Mouse (Mus musculus) embryonic facial prominence, embryonic 11.5 days (tissue): ENCODE results near the gene Sbk1. TPM values are rescaled to one million over a fixed set of nuclear protein-coding genes. Genes with fewer than 3 reads are reported as not detected.
"Not testable (repeated sequence)": the region's sequence is repeated elsewhere in the genome, so short reads cannot be mapped to it uniquely, and the experiment has no call there.

Source experiments
- ATAC-seq: fragments of 200-750 bp; cut with Nextera tagmentation; replicated peaks from 2 replicates; pipeline ENCODE4 v1.8.0; 2017; ENCODE audit warnings: low read depth; ENCODE audit not compliant: insufficient number of reproducible peaks, low FRiP score, low TSS enrichment
- DNase-seq: peaks from one replicate; pipeline ENCODE4 v3.0.0-alpha.2; 2015; ENCODE audit warnings: low spot score
- H3K27ac ChIP-seq: fragments of 300-500 bp; sonication (generic); replicated peaks from 2 replicates; pipeline ENCODE4 v1.5.1; 2014; ENCODE audit warnings: mild to moderate bottlenecking, low read depth, low read length, control low read depth
- H3K27me3 ChIP-seq: fragments of 300-500 bp; sonication (generic); 2 replicates; pipeline ENCODE4 v1.6.1; 2014; ENCODE audit warnings: mild to moderate bottlenecking, low read length, moderate library complexity, mixed read lengths; ENCODE audit not compliant: control insufficient read depth, insufficient read depth
- H3K36me3 ChIP-seq: fragments of 300-500 bp; sonication (generic); replicated peaks from 2 replicates; pipeline ENCODE4 v1.6.1; 2014; ENCODE audit warnings: low read depth, mild to moderate bottlenecking, low read length, moderate library complexity, mixed read lengths; ENCODE audit not compliant: control insufficient read depth, insufficient read depth
- H3K4me1 ChIP-seq: fragments of 300-500 bp; sonication (generic); 2 replicates; pipeline ENCODE4 v1.6.1; 2014; ENCODE audit warnings: low read length, mixed read lengths; ENCODE audit not compliant: control insufficient read depth, insufficient read depth
- H3K4me2 ChIP-seq: fragments of 300-500 bp; sonication (generic); 2 replicates; pipeline ENCODE4 v1.6.1; 2014; ENCODE audit warnings: low read depth, mild to moderate bottlenecking, control low read depth, low read length, moderate library complexity
- H3K4me3 ChIP-seq: fragments of 300-500 bp; sonication (generic); 2 replicates; pipeline ENCODE4 v1.5.1; 2014; ENCODE audit warnings: low read depth, low read length, control low read depth
- H3K9ac ChIP-seq: fragments of 300-500 bp; sonication (generic); replicated peaks from 2 replicates; pipeline ENCODE4 v1.6.1; 2014; ENCODE audit warnings: mild to moderate bottlenecking, control low read depth, low read length
- H3K9me3 ChIP-seq: fragments of 300-500 bp; sonication (generic); replicated peaks from 2 replicates; pipeline ENCODE4 v1.6.1; 2016; ENCODE audit warnings: mild to moderate bottlenecking, low read length, inconsistent platforms, mixed read lengths; ENCODE audit not compliant: control insufficient read depth
- WGBS: fragments of 180-500 bp; shearing (Covaris S2); extraction: QIAGEN DNeasy Blood & Tissue Kit; methylation state at CpG from one replicate; pipeline ENCODE4 v1.1.7; 2014; 5-methylcytosine and 5-hydroxymethylcytosine counted together
- polyA plus RNA-seq: library from polyadenylated mRNA; unstranded; fragments of >200 nt; fragmentation: Nextera tagmentation; extraction: Ambion mirVana; gene quantifications from 2 replicates; pipeline ENCODE4 v1.2.1, GENCODE M21; 2014

Sbk1 gene
- polyA plus RNA-seq, 1 experiment from 2014 or later = 88.3 TPM

- 84% methylated on average over 8 of the region's 8 CpGs for WGBS
- no peak overlapping the region for H3K4me2 ChIP-seq
- DNase-seq = no peak
- H3K9me3 ChIP-seq = no peaks in the 10 kb centered on the region
- no peaks in the 10 kb centered on the region; the same call in 1 of the 2 replicates for H3K4me1 ChIP-seq
- H3K4me3 ChIP-seq = no peak overlapping the region
- no peak for ATAC-seq
- H3K27ac ChIP-seq = no peak overlapping the region
- H3K36me3 ChIP-seq = peaks cover 6% of the 10 kb centered on the region
- H3K27me3 ChIP-seq = no peaks in the 10 kb centered on the region
- H3K9ac ChIP-seq = no peak overlapping the region; the same call in 1 of the 2 replicates
Observed at GRCm38 (mm10) chr7:126279774-126280482, 7.5 kb downstream of the Sbk1 start.

GRCm38 (mm10) chr7:126280696-126281095 is 8.3 kb downstream of the Sbk1 start:
- DNase-seq = peak; percentile 33
- Histone ChIP-seq H3K4me1 (no peaks in the 10 kb centered on the region; the same call in 1 of the 2 replicates), H3K36me3 (peaks cover 6% of the 10 kb centered on the region)

GRCm38 (mm10) chr7:126281876-126282682 is 9.7 kb downstream of the Sbk1 start:
- Histone ChIP-seq H3K4me2 (no peak overlapping the region), H3K27ac (no peak overlapping the region), H3K4me3 (no peak overlapping the region), H3K4me1 (no peaks in the 10 kb centered on the region; the same call in 1 of the 2 replicates), H3K9me3 (no peaks in the 10 kb centered on the region), H3K9ac (no peak overlapping the region), H3K27me3 (no peaks in the 10 kb centered on the region), H3K36me3 (peaks cover 6% of the 10 kb centered on the region)
- ATAC-seq = no peak
- 80% methylated on average over 16 of the region's 16 CpGs for WGBS
- DNase-seq = no peak

More at GRCm38 (mm10) chr7:126280696-126281095, 8.3 kb downstream of the Sbk1 start:
- 65% methylated on average over 6 of the region's 6 CpGs for WGBS
- Histone ChIP-seq H3K9ac (no peak overlapping the region), H3K4me2 (no peak overlapping the region), H3K27ac (no peak overlapping the region), H3K27me3 (no peaks in the 10 kb centered on the region), H3K4me3 (no peak overlapping the region), H3K9me3 (no peaks in the 10 kb centered on the region)
- no peak for ATAC-seq

GRCm38 (mm10) chr7:126282683-126282990 is 10.2 kb downstream of the Sbk1 start:
- DNase-seq, H3K9ac ChIP-seq, ATAC-seq, H3K9me3 ChIP-seq, H3K4me3 ChIP-seq, H3K27ac ChIP-seq, H3K36me3 ChIP-seq, H3K4me2 ChIP-seq, H3K27me3 ChIP-seq, H3K4me1 ChIP-seq: not testable (repeated sequence)
- WGBS = 85% methylated on average over 7 of the region's 8 CpGs

- H3K27me3 ChIP-seq = no peaks in the 10 kb centered on the region
- ATAC-seq (no peak), DNase-seq (no peak)
- no peak overlapping the region for H3K4me3 ChIP-seq
- H3K4me1 ChIP-seq = no peaks in the 10 kb centered on the region; the same call in 1 of the 2 replicates
- H3K36me3 ChIP-seq = peaks cover 6% of the 10 kb centered on the region
- no peak overlapping the region for H3K9ac ChIP-seq
- H3K9me3 ChIP-seq = no peaks in the 10 kb centered on the region
- H3K4me2 ChIP-seq = no peak overlapping the region
- 86% methylated on average over 5 of the region's 5 CpGs for WGBS
- H3K27ac ChIP-seq = no peak overlapping the region
Observed at GRCm38 (mm10) chr7:126284021-126284420, 11.6 kb downstream of the Sbk1 start.

GRCm38 (mm10) chr7:126284441-126284840 is 12.0 kb downstream of the Sbk1 start:
- H3K4me3 ChIP-seq = no peak overlapping the region
- no peaks in the 10 kb centered on the region for H3K27me3 ChIP-seq
- H3K9ac ChIP-seq = no peak overlapping the region
- no peaks in the 10 kb centered on the region; the same call in 1 of the 2 replicates for H3K4me1 ChIP-seq
- no peak overlapping the region for H3K27ac ChIP-seq
- H3K36me3 ChIP-seq = peaks cover 6% of the 10 kb centered on the region
- H3K9me3 ChIP-seq = no peaks in the 10 kb centered on the region
- DNase-seq = no peak
- 88% methylated on average over 4 of the region's 4 CpGs for WGBS
- ATAC-seq = no peak
- H3K4me2 ChIP-seq = no peak overlapping the region

GRCm38 (mm10) chr7:126284865-126285264 is 12.4 kb downstream of the Sbk1 start:
- Histone ChIP-seq H3K27me3 (no peaks in the 10 kb centered on the region), H3K4me1 (no peaks in the 10 kb centered on the region), H3K4me3 (no peak overlapping the region), H3K9me3 (no peaks in the 10 kb centered on the region), H3K9ac (no peak overlapping the region), H3K36me3 (peaks cover 6% of the 10 kb centered on the region), H3K4me2 (no peak overlapping the region), H3K27ac (no peak overlapping the region)
- DNase-seq (no peak), ATAC-seq (no peak)
- WGBS = 80% methylated on average over 4 of the region's 4 CpGs
